Mouse (Mus musculus): ENCODE results near the gene Adamts16.

Gene Adamts16

DNA sequence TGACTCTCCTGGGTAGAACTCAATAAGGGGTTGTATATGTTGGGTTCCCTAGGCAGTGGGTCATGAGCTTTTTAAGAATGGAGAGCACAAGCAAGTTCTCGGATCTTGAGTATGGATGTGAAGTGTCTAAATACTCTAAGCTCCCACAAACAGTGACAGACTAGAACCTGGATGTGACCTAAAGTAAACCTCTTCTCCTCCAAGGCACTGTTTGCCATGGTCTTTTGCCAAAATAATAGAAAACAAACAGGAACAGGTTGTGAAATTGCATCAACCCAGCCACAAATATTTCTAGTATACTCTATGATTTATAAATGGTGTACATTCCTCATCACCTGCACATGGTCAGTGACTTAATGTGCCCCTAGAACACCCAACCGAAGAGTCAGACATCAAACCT, 79.0 kb downstream of the Adamts16 start:
- DNase-seq (ENCODE audit: low spot score) = no peak

- no peak for DNase-seq (ENCODE audit: low spot score)
Observed at GRCm38 (mm10) chr13:70761312-70761711, 80.3 kb downstream of the Adamts16 start.

DNA sequence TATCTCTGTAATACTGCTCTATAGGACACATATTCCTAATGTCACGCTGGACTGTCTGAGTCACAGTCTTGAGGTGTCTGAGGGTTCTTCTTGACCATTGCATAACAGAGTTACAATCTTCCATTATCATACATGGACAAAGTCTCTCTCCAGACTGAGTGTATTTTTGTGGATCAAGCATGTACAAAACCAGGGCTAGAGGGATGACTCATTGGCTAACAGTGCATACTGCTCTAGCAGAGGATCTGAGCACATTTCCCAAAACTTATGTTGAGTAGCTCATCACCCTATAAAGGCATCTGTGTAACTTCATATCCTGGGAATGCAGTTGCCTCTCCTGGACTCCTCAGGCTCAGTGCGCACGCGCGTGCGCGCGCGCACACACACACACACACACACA, 81.4 kb downstream of the Adamts16 start:
- DNase-seq (ENCODE audit: low spot score) = no peak

DNA sequence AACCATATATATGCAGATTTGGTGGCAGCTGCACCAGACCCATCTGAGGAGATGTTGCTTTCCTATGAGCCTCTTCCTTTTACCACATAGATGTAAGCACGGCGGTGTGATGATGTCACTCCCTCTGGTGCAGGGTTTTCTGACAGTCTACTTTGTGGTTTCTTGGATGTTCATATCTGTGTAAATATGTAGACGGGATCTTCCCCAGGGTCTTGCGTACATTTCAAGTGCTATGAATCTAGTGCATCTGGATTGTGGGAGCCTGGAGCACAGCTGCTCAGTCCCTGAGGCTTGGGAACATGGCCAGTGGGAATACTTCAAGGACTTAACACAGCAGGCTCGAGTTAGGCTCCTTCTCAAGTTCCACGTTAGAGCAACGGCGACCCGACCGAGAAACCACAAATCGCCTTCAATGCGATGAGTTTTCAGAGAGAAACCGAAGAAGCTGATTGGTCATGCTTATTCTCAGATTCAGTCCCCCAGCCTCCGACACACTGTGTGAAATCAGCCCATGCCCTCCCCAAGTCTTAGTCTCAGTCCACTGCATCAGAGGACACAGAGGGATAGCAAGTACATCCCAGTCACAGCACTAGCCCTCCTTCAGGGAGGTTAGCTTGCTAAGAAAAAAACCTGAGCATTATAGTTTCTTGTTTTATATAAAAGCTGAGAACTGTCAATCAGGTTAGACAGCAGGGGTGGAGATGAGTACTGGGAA, 95.2 kb downstream of the Adamts16 start:
- no peak for DNase-seq (ENCODE audit: low spot score)

DNA sequence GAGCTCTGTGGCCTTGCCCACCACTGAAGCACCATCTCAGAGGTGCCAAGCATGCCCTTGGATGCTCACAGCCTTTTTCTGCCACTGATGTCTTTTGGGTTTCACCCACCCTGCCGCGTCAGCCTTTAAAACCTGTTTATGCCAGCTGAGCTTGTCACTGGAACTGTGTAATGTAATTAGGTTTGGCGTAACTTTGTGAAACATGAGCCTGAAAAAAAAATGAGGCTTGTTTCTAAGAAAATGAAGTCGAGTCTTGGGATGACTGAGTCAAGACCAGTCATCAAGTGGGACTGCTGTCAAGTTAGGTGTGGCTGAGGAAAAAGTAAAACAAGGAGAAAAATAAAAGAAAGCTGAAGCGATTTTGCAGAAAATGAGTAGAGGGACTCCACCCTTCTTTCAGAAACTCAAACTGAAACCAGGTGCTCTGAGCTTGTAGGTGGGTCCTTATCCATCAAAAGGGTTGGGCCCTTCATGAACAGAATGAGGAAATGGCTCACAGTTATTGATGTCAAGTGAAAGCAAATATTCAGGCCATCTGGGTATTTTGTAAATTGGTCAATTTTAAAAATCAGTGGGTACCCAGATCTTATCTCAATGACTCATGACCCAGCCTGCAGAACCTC, 97.1 kb downstream of the Adamts16 start:
- DNase-seq (ENCODE audit: low spot score) = no peak

- no peak for DNase-seq (ENCODE audit: low spot score)
Observed at GRCm38 (mm10) chr13:70742693-70743092, 98.9 kb downstream of the Adamts16 start.

GRCm38 (mm10) chr13:70740281-70741240, 101.0 kb downstream of the Adamts16 start:
- DNase-seq (ENCODE audit: low spot score) = no peak

GRCm38 (mm10) chr13:70738781-70739180, 102.8 kb downstream of the Adamts16 start:
- no peak for DNase-seq (ENCODE audit: low spot score)

DNA sequence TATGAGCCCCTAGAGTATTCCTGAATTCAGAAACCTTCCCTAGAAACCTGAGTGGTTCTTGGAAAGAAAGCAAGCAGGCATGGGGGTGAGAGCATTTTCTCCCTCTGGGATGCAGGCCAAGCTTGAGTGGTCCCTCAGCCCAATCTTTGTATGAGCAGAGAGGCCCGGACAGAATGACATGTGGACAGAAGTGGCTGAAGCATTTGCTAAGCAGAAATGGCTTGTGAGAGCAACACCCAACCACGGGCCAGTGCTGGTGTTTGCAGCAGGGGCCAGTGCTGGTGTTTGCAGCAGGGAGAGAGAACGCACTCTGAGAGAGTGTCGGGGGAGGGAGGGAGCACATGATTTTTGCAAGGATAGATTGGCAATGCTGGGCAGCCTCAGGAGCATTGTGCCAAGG, 105.2 kb downstream of the Adamts16 start:
- DNase-seq (ENCODE audit: low spot score) = no peak

DNA sequence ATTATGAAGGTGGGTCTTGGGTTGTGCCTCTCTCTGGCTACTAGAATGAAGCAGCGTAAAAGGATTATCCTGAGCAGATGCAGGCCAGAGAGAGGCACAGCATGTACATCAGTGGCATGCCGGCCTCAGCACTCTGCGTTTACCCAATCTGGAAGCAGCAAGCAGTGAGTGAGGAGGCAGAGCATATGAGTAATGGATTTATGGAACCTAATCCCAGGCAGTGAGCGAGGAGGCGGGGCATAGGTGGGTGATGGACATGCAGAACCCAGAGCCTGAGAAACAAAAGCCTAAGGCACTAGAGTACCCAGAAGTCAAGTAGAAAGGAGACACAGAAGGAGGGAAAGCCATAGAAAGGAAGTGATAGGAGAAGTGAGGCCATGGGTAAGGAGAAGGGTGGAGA, 107.0 kb downstream of the Adamts16 start:
- DNase-seq (ENCODE audit: low spot score) = no peak

DNA sequence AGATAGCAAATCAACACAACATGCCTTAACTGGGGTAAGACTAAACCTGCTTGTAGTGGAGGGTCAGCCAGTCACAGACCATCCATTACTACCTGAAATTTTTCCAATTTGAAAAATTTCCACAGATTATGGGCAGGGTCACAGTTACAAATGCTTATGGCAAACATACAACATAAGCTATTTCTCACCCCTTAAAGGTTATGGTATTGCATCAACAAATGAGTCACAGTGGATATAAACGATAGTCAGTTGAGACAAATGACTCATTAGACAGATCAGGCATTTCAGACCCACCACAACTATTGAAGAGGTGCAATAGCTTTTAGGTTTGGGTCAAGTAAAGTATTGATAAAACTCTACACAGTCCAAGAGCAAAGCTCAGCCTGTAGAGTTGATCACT, 107.7 kb downstream of the Adamts16 start:
- DNase-seq (ENCODE audit: low spot score) = no peak

DNA sequence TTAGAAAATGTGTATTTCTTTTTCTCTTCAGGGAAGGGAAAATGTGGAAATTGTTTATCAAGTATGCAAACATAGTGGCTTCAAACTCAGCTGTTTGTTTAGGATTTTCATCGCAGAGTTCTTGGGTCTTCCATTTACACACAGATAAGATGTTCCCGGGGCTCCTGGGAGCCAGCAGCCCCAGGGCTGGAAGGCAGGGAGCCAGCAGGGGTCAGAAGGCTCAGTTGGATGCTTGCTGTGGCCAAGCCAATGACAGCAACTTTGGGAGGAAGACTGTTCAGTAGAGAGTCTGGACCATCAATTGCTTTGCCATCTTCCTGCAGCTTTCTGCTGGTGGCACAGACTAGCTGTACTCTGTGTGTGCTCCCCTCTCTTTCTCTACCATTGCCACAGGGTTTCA, 108.4 kb downstream of the Adamts16 start:
- no peak for DNase-seq (ENCODE audit: low spot score)

GRCm38 (mm10) chr13:70732781-70733180, 108.8 kb downstream of the Adamts16 start:
- no peak for DNase-seq (ENCODE audit: low spot score)

DNA sequence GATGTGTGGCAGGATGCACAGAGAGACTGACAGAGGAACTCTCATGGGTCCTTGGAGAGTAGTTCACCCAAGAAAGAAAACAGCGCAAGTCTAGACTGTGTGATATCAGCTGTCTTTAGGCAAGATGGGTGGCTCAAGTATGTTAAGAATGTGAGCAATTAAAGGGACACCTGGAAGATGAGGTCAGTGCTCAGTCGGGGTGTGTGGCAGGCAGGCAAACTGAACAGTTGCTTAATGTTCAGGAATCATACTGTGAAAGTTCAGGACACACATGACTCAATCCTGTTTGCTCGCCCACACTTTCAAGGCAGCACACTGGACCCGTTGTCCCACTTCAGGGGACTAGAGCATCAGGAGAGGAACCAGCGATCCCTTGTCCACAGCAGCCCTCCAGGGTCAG, 110.3 kb downstream of the Adamts16 start:
- DNase-seq (ENCODE audit: low spot score) = no peak

- DNase-seq (ENCODE audit: low spot score) = no peak
Observed at GRCm38 (mm10) chr13:70729996-70730395, 111.6 kb downstream of the Adamts16 start.

GRCm38 (mm10) chr13:70726249-70726648, 115.4 kb downstream of the Adamts16 start:
- DNase-seq (ENCODE audit: low spot score) = no peak

DNA sequence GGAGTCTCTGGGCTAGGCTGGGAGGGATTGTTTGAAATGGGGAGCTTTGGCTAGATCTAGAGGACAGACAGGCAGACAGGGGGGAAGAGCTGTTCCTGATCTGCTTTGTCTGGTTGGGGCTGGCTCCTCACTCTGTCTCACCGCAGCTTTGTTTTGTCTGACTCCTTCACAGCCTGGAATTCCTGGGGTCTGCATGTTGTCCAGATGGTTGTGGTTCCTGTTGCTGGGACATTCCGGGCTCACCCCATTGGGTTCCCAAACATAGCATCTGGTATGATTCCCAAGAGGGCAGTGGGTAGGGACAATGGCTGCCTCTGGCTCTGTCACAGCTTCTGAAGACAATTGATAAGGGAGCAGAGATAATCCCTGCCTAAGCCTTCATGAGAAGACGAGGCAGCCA, 117.0 kb downstream of the Adamts16 start:
- no peak for DNase-seq (ENCODE audit: low spot score)

DNA sequence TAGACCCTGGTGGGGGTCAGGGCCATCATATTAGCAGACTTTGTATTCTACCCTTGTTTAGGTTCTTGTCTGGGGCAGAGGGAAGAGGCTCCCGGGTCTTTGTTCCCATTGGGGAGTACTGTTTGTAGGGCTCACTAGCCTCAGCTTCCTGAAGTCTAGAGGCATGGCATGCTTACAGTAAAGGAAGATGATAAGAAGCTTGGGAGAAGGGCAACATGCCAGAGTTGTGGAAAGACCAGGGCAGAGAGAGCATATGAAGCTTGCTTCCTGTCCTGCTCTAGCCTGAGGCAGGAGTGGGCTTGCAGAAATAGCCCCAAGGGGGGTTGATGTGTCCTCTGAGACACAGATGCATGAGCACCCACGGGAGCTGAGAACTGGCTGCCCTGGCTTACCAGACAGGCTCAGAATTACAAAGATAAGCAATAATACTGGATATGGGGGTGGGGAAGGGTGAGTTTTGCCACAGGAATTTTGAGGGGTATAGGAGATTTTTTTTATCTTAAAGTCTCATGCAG, 117.4 kb downstream of the Adamts16 start:
- no peak for DNase-seq (ENCODE audit: low spot score)

DNA sequence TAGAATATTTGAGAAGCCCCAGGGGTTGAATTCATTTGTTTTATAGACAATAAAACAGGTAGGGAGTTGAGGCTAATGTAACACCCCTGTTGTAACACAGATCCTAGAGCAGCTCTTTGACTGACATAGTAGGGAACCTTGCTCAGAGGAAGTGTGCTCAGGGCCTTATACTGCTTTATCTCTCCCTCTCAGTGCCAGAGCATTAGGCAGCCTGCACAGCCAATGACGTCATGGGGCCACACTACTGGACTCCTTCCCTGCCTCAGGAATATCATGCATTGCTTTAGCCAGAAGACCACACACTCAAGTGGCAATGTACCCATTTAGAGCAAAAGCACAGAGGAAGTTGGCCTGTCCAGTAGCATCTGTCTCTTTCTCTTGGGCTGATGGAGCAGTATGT, 121.6 kb downstream of the Adamts16 start:
- DNase-seq (ENCODE audit: low spot score) = no peak

DNA sequence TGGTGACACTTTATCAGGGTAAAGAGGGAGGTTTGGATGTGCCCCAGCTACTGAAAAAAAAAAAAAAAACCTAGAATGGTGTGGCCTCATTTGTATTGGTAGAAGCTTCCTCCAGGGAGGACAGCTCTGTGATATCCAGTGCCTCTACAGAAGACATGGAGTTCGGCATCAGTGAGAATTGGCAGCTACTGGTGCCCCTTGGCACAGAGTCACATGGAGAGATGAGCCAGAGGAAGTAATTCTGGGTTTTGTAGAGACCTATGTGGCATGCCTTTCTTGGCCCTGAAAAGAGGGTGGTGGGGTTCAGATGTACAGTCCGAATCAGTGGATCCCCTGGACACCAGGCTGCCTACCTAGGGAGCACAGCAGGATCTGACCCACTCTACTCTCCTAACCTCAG, 122.8 kb downstream of the Adamts16 start:
- no peak for DNase-seq (ENCODE audit: low spot score)

GRCm38 (mm10) chr13:70716022-70716421, 125.6 kb downstream of the Adamts16 start:
- no peak for DNase-seq (ENCODE audit: low spot score)

DNA sequence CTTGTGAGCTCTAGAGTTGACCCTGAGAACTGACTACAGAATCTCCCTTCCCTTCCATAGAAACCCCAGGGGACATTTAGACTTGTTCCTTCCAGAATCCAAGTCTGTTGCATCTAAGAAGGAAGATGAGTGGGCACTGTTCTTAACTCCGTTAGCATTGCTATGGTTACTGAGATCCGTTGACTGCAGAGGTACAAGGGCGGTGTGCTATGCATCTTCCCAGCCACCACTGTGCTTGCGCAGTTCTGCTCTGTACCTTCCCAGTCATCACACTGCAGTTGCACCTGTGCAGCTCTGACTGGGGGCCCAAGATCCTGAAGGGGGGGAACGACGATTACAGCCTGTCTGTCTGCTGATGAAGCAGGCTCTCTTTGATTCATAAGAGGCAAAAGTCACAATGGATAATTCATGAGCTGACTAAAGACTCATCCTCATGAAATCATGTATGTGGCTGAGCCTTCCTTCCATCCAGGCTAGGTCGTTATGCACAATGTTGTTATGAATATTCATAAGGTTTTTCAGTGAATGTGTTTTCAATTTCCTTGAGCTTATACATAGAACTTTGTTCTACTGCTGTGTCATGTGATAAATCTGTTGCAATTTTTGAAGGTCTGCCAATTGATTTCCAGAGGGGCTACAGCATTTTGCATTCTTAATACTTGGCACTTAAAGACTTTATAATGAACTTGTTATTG, 127.4 kb downstream of the Adamts16 start:
- no peak for DNase-seq (ENCODE audit: low spot score)

Measured in T-cell, adult 2 months (primary cell).